Mouse (Mus musculus): ENCODE measurements at regions not wholly inside any gene's neighbourhood (a gene's known extent, or its start where the extent isn't known, plus 50 kb on each side); places are given as distances from the start of the nearest gene placed in this dataset.

DNA sequence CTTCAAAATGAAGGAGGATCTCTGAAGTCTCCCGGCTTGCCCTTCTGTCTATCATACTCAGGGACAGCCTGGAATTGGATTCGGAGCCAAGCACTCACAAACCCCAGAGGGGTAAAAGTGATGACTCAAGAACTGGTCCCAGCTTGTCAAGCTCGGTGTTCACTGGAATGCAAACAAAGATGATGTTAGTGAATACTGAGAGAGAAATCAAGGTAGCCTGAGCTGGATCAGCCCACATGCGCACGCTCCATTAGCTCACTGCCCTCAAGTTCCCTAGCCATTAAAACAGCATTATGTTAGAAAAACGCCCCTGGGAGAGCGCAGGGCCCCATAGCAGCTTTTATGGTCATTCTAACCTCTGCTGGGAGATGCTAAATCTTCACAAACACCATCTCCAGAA lies 157.8 kb upstream of the Gm49356 start:
- no peak for TF ChIP-seq POLR2A (IDR thresholded peaks at IDR 0.05; ENCODE audit: borderline replicate concordance, low read depth, low read length)
- TF ChIP-seq CTCF (IDR thresholded peaks at IDR 0.05; ENCODE audit: low read depth, low read length), result no peak
